ENCODE assay signal across 16 mouse cellular contexts in genomic region chr11:17658289-17658688, GRCm38 (mm10).
DNase-seq lines count a peak whose midpoint lies in the region; ATAC-seq and TF ChIP-seq lines count a peak whose summit lies in the region.
"Had no signal": no experiment of that assay in that cellular context is flagged by ENCODE, and none has a peak within 500 bp of the region (broad histone marks: within the 10 kb centered on the region; RNA-seq: fewer than 3 reads in every experiment).

No protein-coding gene starts in this region.

- no peaks in the 10 kb centered on the region for H3K9me3 ChIP-seq in midbrain, embryonic 11.5 days (ENCODE audit: control insufficient read depth, low read length)
- H3K9me3 ChIP-seq in midbrain, embryonic 10.5 days (replicated peaks) = no peaks in the 10 kb centered on the region
- H3K9me3 ChIP-seq in forebrain, embryonic 12.5 days = no peaks in the 10 kb centered on the region
- no peaks in the 10 kb centered on the region for H3K9me3 ChIP-seq in hindbrain, embryonic 13.5 days
- H3K9me3 ChIP-seq in midbrain, postnatal 0 days (ENCODE audit: low read length) = no peaks in the 10 kb centered on the region
- H3K9me3 ChIP-seq: heart, embryonic 10.5 days; limb, embryonic 15.5 days had no signal

- H3K27me3 ChIP-seq in midbrain, embryonic 11.5 days (ENCODE audit: control insufficient read depth, insufficient read depth, low read length) = no peaks in the 10 kb centered on the region
- H3K27me3 ChIP-seq in midbrain, embryonic 10.5 days (ENCODE audit: low read depth, poor library complexity, severe bottlenecking) = no peaks in the 10 kb centered on the region
- no peaks in the 10 kb centered on the region for H3K27me3 ChIP-seq in forebrain, embryonic 12.5 days
- H3K27me3 ChIP-seq in hindbrain, embryonic 13.5 days = no peaks in the 10 kb centered on the region
- H3K27me3 ChIP-seq in midbrain, postnatal 0 days (ENCODE audit: insufficient read depth, low read length) = no peaks in the 10 kb centered on the region
- H3K27me3 ChIP-seq: limb, embryonic 15.5 days had no signal

- H3K36me3 ChIP-seq in midbrain, embryonic 11.5 days (ENCODE audit: control insufficient read depth, insufficient read depth, low read length) = no peaks in the 10 kb centered on the region
- H3K36me3 ChIP-seq in midbrain, embryonic 10.5 days = no peaks in the 10 kb centered on the region
- H3K36me3 ChIP-seq in forebrain, embryonic 12.5 days (replicated peaks) = no peaks in the 10 kb centered on the region
- no peaks in the 10 kb centered on the region for H3K36me3 ChIP-seq in hindbrain, embryonic 13.5 days
- H3K36me3 ChIP-seq in midbrain, postnatal 0 days (ENCODE audit: insufficient read depth, low read length) = no peaks in the 10 kb centered on the region
- H3K36me3 ChIP-seq: heart, embryonic 10.5 days; limb, embryonic 15.5 days had no signal

- no peak overlapping the region for H3K4me3 ChIP-seq in midbrain, embryonic 11.5 days (ENCODE audit: low read depth, low read length)
- H3K4me3 ChIP-seq in midbrain, embryonic 10.5 days = no peak overlapping the region
- no peak overlapping the region for H3K4me3 ChIP-seq in forebrain, embryonic 12.5 days (replicated peaks)
- H3K4me3 ChIP-seq in hindbrain, embryonic 13.5 days = no peak overlapping the region
- H3K4me3 ChIP-seq in midbrain, postnatal 0 days (ENCODE audit: low read depth, low read length) = no peak overlapping the region
- H3K4me3 ChIP-seq: gastrocnemius, adult 2 months; heart, embryonic 10.5 days; limb, embryonic 15.5 days; myocyte had no signal

- no peak for DNase-seq in midbrain, embryonic 11.5 days (ENCODE audit: low spot score, missing footprints)
- DNase-seq in midbrain, embryonic 10.5 days (ENCODE audit: low spot score) = no peak
- peak; percentile 34 for DNase-seq in midbrain, postnatal 0 days (ENCODE audit: low spot score)
- no peak for DNase-seq in adipocyte (ENCODE audit: low spot score)
- no peak for DNase-seq in heart, adult 18-20 months
- DNase-seq: cerebellum, adult 8-10 months; gastrocnemius, adult 2 months; lung, embryonic 14.5 days had no signal

- 35% methylated on average over 3 of the region's 3 CpGs for WGBS in midbrain, embryonic 11.5 days
- 66% methylated on average over 3 of the region's 3 CpGs for WGBS in midbrain, embryonic 10.5 days
- 38% methylated on average over 3 of the region's 3 CpGs for WGBS in forebrain, embryonic 12.5 days
- 32% methylated on average over 3 of the region's 3 CpGs for WGBS in hindbrain, embryonic 13.5 days
- WGBS in midbrain, postnatal 0 days = 14% methylated on average over 3 of the region's 3 CpGs

- no peak overlapping the region for H3K9ac ChIP-seq in midbrain, embryonic 11.5 days (ENCODE audit: low read length)
- H3K9ac ChIP-seq in forebrain, embryonic 12.5 days = no peak overlapping the region
- no peak overlapping the region for H3K9ac ChIP-seq in hindbrain, embryonic 13.5 days
- H3K9ac ChIP-seq in midbrain, postnatal 0 days (replicated peaks; ENCODE audit: low read length, poor library complexity, severe bottlenecking) = no peak overlapping the region
- H3K9ac ChIP-seq: limb, embryonic 15.5 days; lung, embryonic 14.5 days had no signal

- H3K27ac ChIP-seq in midbrain, embryonic 11.5 days (ENCODE audit: low read depth, low read length) = no peak overlapping the region
- no peak overlapping the region for H3K27ac ChIP-seq in midbrain, embryonic 10.5 days (replicated peaks)
- 0 out of 2 replicates have a peak overlapping the region, but pooled peaks have one; percentile 13 for H3K27ac ChIP-seq in forebrain, embryonic 12.5 days
- H3K27ac ChIP-seq in hindbrain, embryonic 13.5 days = no peak overlapping the region
- H3K27ac ChIP-seq in midbrain, postnatal 0 days (ENCODE audit: low read depth, low read length) = no peak overlapping the region
- H3K27ac ChIP-seq: gastrocnemius, adult 2 months; heart, embryonic 10.5 days; limb, embryonic 15.5 days had no signal

- TF ChIP-seq CTCF in midbrain, postnatal 0 days (IDR thresholded peaks at IDR 0.05) = peak; percentile 52

- 0 out of 2 replicates have a peak, but pooled peaks cover 2% of the 10 kb centered on the region for H3K4me1 ChIP-seq in midbrain, embryonic 11.5 days (ENCODE audit: control insufficient read depth, insufficient read depth, low read length)
- peaks cover 6% of the 10 kb centered on the region; the same call in 1 of the 2 replicates for H3K4me1 ChIP-seq in midbrain, embryonic 10.5 days
- peaks cover 12% of the 10 kb centered on the region; the same call in 1 of the 2 replicates for H3K4me1 ChIP-seq in forebrain, embryonic 12.5 days
- H3K4me1 ChIP-seq in hindbrain, embryonic 13.5 days (replicated peaks) = 0 out of 2 replicates have a peak, but pooled peaks cover 4% of the 10 kb centered on the region
- no peaks in the 10 kb centered on the region for H3K4me1 ChIP-seq in midbrain, postnatal 0 days (ENCODE audit: insufficient read depth, low read length)
- H3K4me1 ChIP-seq: heart, embryonic 10.5 days had no signal

- peak; percentile 81 for ATAC-seq in midbrain, embryonic 11.5 days (ENCODE audit: low FRiP score)
- peak; percentile 73 for ATAC-seq in forebrain, embryonic 12.5 days (ENCODE audit: low FRiP score)
- peak; percentile 63; the same call in 1 of the 2 replicates for ATAC-seq in hindbrain, embryonic 13.5 days (ENCODE audit: low FRiP score)
- ATAC-seq in midbrain, postnatal 0 days (ENCODE audit: low FRiP score) = no peak
- ATAC-seq: activated CD4-positive, CD25-positive, alpha-beta regulatory T cell, adult 4 months; CD4-positive, CD25-positive, alpha-beta regulatory T cell, adult 4 months; intestine, postnatal 0 days had no signal

- no peak overlapping the region for H3K4me2 ChIP-seq in midbrain, embryonic 11.5 days
- H3K4me2 ChIP-seq in forebrain, embryonic 12.5 days = no peak overlapping the region
- H3K4me2 ChIP-seq in hindbrain, embryonic 13.5 days = no peak overlapping the region
- H3K4me2 ChIP-seq in midbrain, postnatal 0 days (ENCODE audit: low read depth, low read length, poor library complexity, severe bottlenecking) = no peak overlapping the region
- H3K4me2 ChIP-seq: limb, embryonic 15.5 days; lung, embryonic 14.5 days had no signal
